Mouse (Mus musculus) MEL (cell line): ENCODE data around the gene Cacna1c.

Experiments
- CTCF ChIP-seq, 3 experiments: IDR thresholded peaks in 2 of 3; conservative IDR thresholded peaks in 1 of 3; 2 replicates each; pipeline ENCODE4 v1.5.1; 2011 to 2012; ENCODE audit warnings: low read length in 3 of 3, low read depth in 2 of 3, mild to moderate bottlenecking in 2 of 3, improper control_type of control experiment in 1 of 3, inconsistent platforms in 1 of 3, mixed read lengths in 1 of 3, moderate library complexity in 1 of 3; ENCODE audit not compliant: control insufficient read depth in 1 of 3, insufficient read depth in 1 of 3, poor library complexity in 1 of 3, severe bottlenecking in 1 of 3
- E2F4 ChIP-seq: IDR thresholded peaks from 2 replicates; pipeline ENCODE4 v1.6.1; 2011; ENCODE audit warnings: low read depth, low read length, improper control_type of control experiment, borderline replicate concordance
- EP300 ChIP-seq, 2 experiments: IDR thresholded peaks; 2 replicates each; pipeline ENCODE4 v1.6.1; 2011; ENCODE audit warnings: improper control_type of control experiment in 2 of 2, low read length in 2 of 2, low read depth in 1 of 2, mild to moderate bottlenecking in 1 of 2
- GABPA ChIP-seq: IDR thresholded peaks from 2 replicates; pipeline ENCODE4 v1.6.1; 2012; ENCODE audit warnings: low read depth, mild to moderate bottlenecking, inconsistent platforms, low read length, improper control_type of control experiment, moderate library complexity
- GATA1 ChIP-seq: IDR thresholded peaks from 2 replicates; pipeline ENCODE4 v1.6.1; 2011; ENCODE audit warnings: low read depth, low read length, improper control_type of control experiment
- HCFC1 ChIP-seq: IDR thresholded peaks from 2 replicates; pipeline ENCODE4 v1.6.1; 2012; ENCODE audit warnings: low read depth, mild to moderate bottlenecking, inconsistent platforms, low read length, improper control_type of control experiment, moderate library complexity
- NELFE ChIP-seq: IDR thresholded peaks from 2 replicates; pipeline ENCODE4 v1.6.1; 2011; ENCODE audit warnings: low read depth, low read length, improper control_type of control experiment
- POLR2A ChIP-seq, 2 experiments: IDR thresholded peaks; 2 replicates each; pipeline ENCODE4 v1.6.1; 2011 to 2012; ENCODE audit warnings: low read length in 2 of 2, mild to moderate bottlenecking in 2 of 2, control low read depth in 1 of 2, improper control_type of control experiment in 1 of 2, low read depth in 1 of 2, moderate library complexity in 1 of 2; ENCODE audit not compliant: control insufficient read depth in 1 of 2, insufficient read depth in 1 of 2, poor library complexity in 1 of 2
- SMC3 ChIP-seq: IDR thresholded peaks from 2 replicates; pipeline ENCODE4 v1.6.1; 2011; ENCODE audit warnings: low read depth, low read length, improper control_type of control experiment
- TCF12 ChIP-seq: IDR thresholded peaks from 2 replicates; pipeline ENCODE4 v1.6.1; 2014; ENCODE audit warnings: low read depth, mild to moderate bottlenecking, inconsistent platforms, low read length, improper control_type of control experiment, moderate library complexity
- USF1 ChIP-seq: IDR thresholded peaks from 2 replicates; pipeline ENCODE4 v1.6.1; 2014; ENCODE audit warnings: low read depth, mild to moderate bottlenecking, inconsistent platforms, low read length, improper control_type of control experiment, moderate library complexity
- ZNF384 ChIP-seq: IDR thresholded peaks from 2 replicates; pipeline ENCODE4 v1.6.1; 2012; ENCODE audit warnings: low read depth, mild to moderate bottlenecking, inconsistent platforms, low read length, improper control_type of control experiment

- TF ChIP-seq HCFC1 (no peak), POLR2A (IDR thresholded peaks at IDR 0.05; ENCODE audit: control insufficient read depth in 1 of 2, insufficient read depth in 1 of 2, low read depth in 1 of 2, low read length in 2 of 2, poor library complexity in 1 of 2) (no peak), GABPA (no peak), USF1 (no peak), E2F4 (no peak), EP300 (IDR thresholded peaks at IDR 0.05; ENCODE audit: low read depth in 1 of 2, low read length in 2 of 2) (no peak), ZNF384 (no peak), GATA1 (no peak), CTCF (IDR thresholded peaks at IDR 0.05 in 2 of 3, conservative IDR thresholded peaks at IDR 0.05 in 1 of 3; ENCODE audit: control insufficient read depth in 1 of 3, insufficient read depth in 1 of 3, low read depth in 2 of 3, low read length in 3 of 3, poor library complexity in 1 of 3, severe bottlenecking in 1 of 3) (no peak), TCF12 (no peak), NELFE (no peak), SMC3 (no peak)
Measured at GRCm38 (mm10) chr6:119237427-119237989, 41.3 kb upstream of the Cacna1c start.
